Mouse (Mus musculus): Measurements from ENCODE around the gene Rbak.
A peak's percentile ranks its signal among the peaks of the same experiment; 100 is the strongest.
"Not testable (repeated sequence)": the region's sequence is repeated elsewhere in the genome, so short reads cannot be mapped to it uniquely, and the experiment has no call there.

Gene Rbak

GRCm38 (mm10) chr5:143134216-143135010, 46.2 kb downstream of the Rbak start:
- not testable (repeated sequence) for DNase-seq (ENCODE audit: low spot score)

- no peak for DNase-seq (ENCODE audit: low spot score)
Observed at GRCm38 (mm10) chr5:143132935-143133514, 47.5 kb downstream of the Rbak start.

DNA sequence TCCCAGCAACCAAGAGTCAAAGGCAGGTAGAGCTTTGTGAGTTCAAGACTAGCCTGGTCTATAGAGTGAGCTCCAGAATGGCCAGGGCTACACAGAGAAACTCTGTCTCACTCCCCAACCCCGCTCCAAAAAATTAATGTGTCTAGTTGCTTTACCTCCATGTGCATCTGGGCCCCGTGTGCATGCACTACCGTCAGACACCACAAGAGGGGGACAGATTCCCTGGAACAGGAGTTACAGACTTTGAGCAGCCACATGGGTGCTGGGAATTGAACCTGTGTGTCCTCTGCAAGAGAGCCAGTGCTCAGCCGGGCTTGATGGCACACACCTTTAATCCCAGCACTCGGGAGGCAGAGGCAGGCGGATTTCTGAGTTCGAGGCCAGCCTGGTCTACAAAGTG, 50.2 kb downstream of the Rbak start:
- peak; percentile 39 for DNase-seq (ENCODE audit: low spot score)

- DNase-seq (ENCODE audit: low spot score), result no peak
Observed at GRCm38 (mm10) chr5:143129101-143129500, 51.5 kb downstream of the Rbak start.

DNA sequence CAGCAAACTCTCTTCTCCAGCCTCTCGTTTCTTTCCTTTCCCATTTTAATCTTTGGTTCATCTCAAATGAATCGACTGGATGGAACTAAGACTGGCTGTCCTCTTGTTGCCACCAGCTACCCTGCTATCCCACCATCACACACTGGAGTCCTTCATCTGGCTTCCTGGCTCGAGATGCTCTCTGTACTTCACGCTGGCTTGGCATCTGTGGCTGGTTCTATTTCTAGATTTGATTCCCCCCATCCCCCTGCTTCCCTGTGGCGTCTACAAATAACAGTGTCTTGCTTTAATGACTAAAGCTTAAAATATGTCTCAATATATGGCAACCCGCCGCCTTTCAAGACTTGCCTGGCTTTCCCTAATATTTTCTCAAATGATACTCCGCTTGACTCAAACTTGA, 52.7 kb downstream of the Rbak start:
- no peak for DNase-seq (ENCODE audit: low spot score)

DNA sequence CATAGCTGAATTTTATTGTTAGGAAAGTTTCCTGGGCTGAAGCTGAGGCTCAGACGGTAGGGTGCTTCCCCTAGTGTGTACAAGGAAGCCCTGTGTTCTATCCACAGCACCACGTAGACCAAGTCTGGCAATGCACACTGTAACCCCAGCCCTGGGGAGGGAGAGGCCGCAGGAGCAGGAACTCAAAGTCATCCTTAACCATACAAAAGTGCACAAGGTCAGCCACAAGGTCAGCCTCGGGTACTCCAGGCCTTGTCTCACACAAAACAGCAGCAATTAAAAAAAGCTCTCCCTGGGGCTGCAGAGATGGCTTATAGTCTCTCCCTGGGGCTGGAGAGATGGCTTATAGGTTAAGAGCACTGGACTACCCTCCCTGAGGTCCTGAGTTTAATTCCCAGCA, 53.7 kb downstream of the Rbak start:
- no peak for DNase-seq (ENCODE audit: low spot score)

DNA sequence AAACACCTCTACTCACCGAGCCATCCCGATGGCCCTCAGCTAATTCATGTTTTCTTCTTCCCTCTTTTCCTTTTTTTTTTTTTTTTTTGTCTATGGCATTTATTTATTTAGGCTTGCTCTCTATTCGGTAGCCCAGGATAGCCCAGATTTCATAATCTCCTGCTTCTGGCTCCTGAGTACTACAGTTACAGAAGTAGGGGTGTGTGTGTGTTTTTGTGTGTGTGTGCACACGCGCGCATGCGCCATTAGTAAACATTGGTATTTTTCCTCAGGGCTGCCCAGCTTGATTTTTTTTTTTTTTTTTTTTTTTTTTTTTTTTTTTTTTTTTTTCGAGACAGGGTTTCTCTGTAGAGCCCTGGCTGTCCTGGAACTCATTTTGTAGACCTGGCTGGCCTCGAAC, 54.5 kb downstream of the Rbak start:
- DNase-seq (ENCODE audit: low spot score), result no peak

GRCm38 (mm10) chr5:143125601-143126000, 55.0 kb downstream of the Rbak start:
- no peak for DNase-seq (ENCODE audit: low spot score)

- DNase-seq (ENCODE audit: low spot score), result no peak
Observed at GRCm38 (mm10) chr5:143124805-143125378, 55.7 kb downstream of the Rbak start.

GRCm38 (mm10) chr5:143122673-143123072, 57.9 kb downstream of the Rbak start:
- DNase-seq (ENCODE audit: low spot score), result no peak

Measured in testis, postnatal 14 days (tissue).